Mouse (Mus musculus) midbrain, embryonic 10.5 days (tissue): ENCODE measurements around the gene Acer2. TPM values are rescaled to one million over a fixed set of nuclear protein-coding genes. Genes with fewer than 3 reads are reported as not detected.
A peak's percentile ranks its signal among the peaks of the same experiment; 100 is the strongest.

Experiments used
- DNase-seq: peaks from one replicate; pipeline ENCODE4 v3.0.0-alpha.2; 2017; ENCODE audit warnings: low spot score
- H3K27ac ChIP-seq: fragments of 300-500 bp; sonication (generic); replicated peaks from 2 replicates; pipeline ENCODE4 v1.5.1; 2016; ENCODE audit warnings: mild to moderate bottlenecking
- H3K27me3 ChIP-seq: fragments of 300-500 bp; sonication (generic); 2 replicates; pipeline ENCODE4 v1.6.1; 2016; ENCODE audit warnings: low read depth, mild to moderate bottlenecking; ENCODE audit not compliant: poor library complexity, severe bottlenecking
- H3K36me3 ChIP-seq: fragments of 300-500 bp; sonication (generic); 2 replicates; pipeline ENCODE4 v1.6.1; 2016; ENCODE audit warnings: mild to moderate bottlenecking, moderate library complexity
- H3K4me1 ChIP-seq: fragments of 300-500 bp; sonication (generic); 2 replicates; pipeline ENCODE4 v1.6.1; 2016
- H3K4me3 ChIP-seq: fragments of 300-500 bp; sonication (generic); 2 replicates; pipeline ENCODE4 v1.5.1; 2016; ENCODE audit warnings: mild to moderate bottlenecking, moderate library complexity
- H3K9me3 ChIP-seq: fragments of 300-500 bp; sonication (generic); replicated peaks from 2 replicates; pipeline ENCODE4 v1.6.1; 2016; ENCODE audit warnings: mild to moderate bottlenecking
- WGBS: fragments of 180-500 bp; shearing (Covaris S2); methylation state at CpG from one replicate; pipeline ENCODE4 v1.1.7; 2016; 5-methylcytosine and 5-hydroxymethylcytosine counted together
- polyA plus RNA-seq: library from polyadenylated mRNA; unstranded; fragments of >200 nt; fragmentation: Nextera tagmentation; extraction: Ambion mirVana; gene quantifications from 2 replicates; pipeline ENCODE4 v1.2.1, GENCODE M21; 2016

Acer2 gene
- polyA plus RNA-seq, 1 experiment from 2014 or later: 5.3 TPM

GRCm38 (mm10) chr4:86936706-86937105 is 62.5 kb downstream of the Acer2 start:
- Histone ChIP-seq H3K4me3 (no peak overlapping the region), H3K9me3 (no peaks in the 10 kb centered on the region), H3K27me3 (no peaks in the 10 kb centered on the region), H3K36me3 (no peaks in the 10 kb centered on the region), H3K27ac (no peak overlapping the region), H3K4me1 (no peaks in the 10 kb centered on the region)
- DNase-seq: no peak
- 72% methylated on average over 3 of the region's 3 CpGs for WGBS

GRCm38 (mm10) chr4:86942656-86943055 is 68.5 kb downstream of the Acer2 start:
- no peaks in the 10 kb centered on the region for H3K4me1 ChIP-seq
- no peak for DNase-seq
- no peak overlapping the region for H3K4me3 ChIP-seq
- no peak overlapping the region for H3K27ac ChIP-seq
- no peaks in the 10 kb centered on the region for H3K36me3 ChIP-seq
- H3K9me3 ChIP-seq: no peaks in the 10 kb centered on the region
- no peaks in the 10 kb centered on the region for H3K27me3 ChIP-seq
- 84% methylated on average over 6 of the region's 6 CpGs for WGBS

DNA sequence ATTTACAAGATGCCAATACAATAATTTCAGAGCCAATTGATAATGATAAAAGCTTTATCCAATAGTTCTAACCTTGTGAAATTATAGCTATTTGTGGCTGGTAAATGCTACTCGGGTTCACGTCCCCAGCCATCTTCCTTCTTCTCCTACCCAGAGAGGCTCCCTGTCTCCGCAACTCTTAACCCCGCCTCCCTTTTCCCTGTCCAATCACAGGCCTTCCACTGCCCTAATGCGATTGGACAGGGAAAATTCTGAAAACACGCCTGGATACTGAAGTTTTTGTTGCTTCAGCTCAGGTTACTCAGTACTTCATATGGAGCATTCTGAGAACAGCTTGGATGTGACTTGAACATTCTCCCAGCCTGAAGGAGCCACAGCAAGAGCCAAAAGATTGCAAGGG is 69.1 kb downstream of the Acer2 start:
- no peaks in the 10 kb centered on the region for H3K9me3 ChIP-seq
- 48% methylated on average over 6 of the region's 6 CpGs for WGBS
- H3K4me1 ChIP-seq: no peaks in the 10 kb centered on the region
- H3K36me3 ChIP-seq: no peaks in the 10 kb centered on the region
- no peak overlapping the region for H3K27ac ChIP-seq
- no peak for DNase-seq
- H3K4me3 ChIP-seq: no peak overlapping the region
- H3K27me3 ChIP-seq: no peaks in the 10 kb centered on the region

DNA sequence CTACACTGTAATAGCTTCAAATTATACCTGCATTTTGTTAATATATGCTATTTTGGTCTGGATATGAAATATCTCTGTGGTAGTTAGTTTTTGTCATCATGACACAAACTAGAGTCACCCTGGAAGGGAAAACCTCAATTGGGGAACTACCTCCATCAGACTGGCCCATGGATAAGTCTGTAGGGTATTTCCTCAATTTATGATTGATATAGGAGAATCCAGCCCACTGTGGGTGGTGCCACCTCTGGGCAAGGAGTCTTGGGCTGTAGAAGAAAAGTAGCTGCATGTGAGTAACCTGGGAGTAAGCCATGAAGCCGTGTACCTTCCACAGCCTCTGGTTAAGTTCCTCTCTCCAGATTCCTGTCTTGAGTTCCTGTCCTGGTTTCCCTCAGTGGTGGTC is 74.6 kb downstream of the Acer2 start:
- Histone ChIP-seq H3K27ac (no peak overlapping the region), H3K36me3 (no peaks in the 10 kb centered on the region), H3K27me3 (no peaks in the 10 kb centered on the region), H3K9me3 (no peaks in the 10 kb centered on the region), H3K4me3 (no peak overlapping the region), H3K4me1 (0 out of 2 replicates have a peak, but pooled peaks cover 4% of the 10 kb centered on the region)
- 100% methylated on average over 1 of the region's 1 CpGs for WGBS
- DNase-seq: no peak

- DNase-seq: no peak
- Histone ChIP-seq H3K4me1 (peaks cover 10% of the 10 kb centered on the region), H3K36me3 (no peaks in the 10 kb centered on the region), H3K4me3 (no peak overlapping the region), H3K9me3 (no peaks in the 10 kb centered on the region), H3K27me3 (no peaks in the 10 kb centered on the region), H3K27ac (no peak overlapping the region)
- 60% methylated on average over 5 of the region's 5 CpGs for WGBS
Measured at GRCm38 (mm10) chr4:86953519-86953918, 79.3 kb downstream of the Acer2 start.

- H3K27ac ChIP-seq: no peak overlapping the region
- no peaks in the 10 kb centered on the region for H3K27me3 ChIP-seq
- H3K4me1 ChIP-seq: peaks cover 10% of the 10 kb centered on the region
- no peaks in the 10 kb centered on the region for H3K9me3 ChIP-seq
- no peak overlapping the region for H3K4me3 ChIP-seq
- DNase-seq: no peak
- WGBS: 86% methylated on average over 4 of the region's 4 CpGs
- no peaks in the 10 kb centered on the region for H3K36me3 ChIP-seq
Measured at GRCm38 (mm10) chr4:86955448-86955847, 81.3 kb downstream of the Acer2 start.

GRCm38 (mm10) chr4:86957576-86958411 is 83.6 kb downstream of the Acer2 start:
- Histone ChIP-seq H3K4me1 (peaks cover 10% of the 10 kb centered on the region), H3K9me3 (no peaks in the 10 kb centered on the region), H3K36me3 (no peaks in the 10 kb centered on the region), H3K4me3 (no peak overlapping the region), H3K27ac (no peak overlapping the region), H3K27me3 (no peaks in the 10 kb centered on the region)
- DNase-seq: peak; percentile 65
- 44% methylated on average over 14 of the region's 14 CpGs for WGBS

GRCm38 (mm10) chr4:86977272-86977671 is 103.1 kb downstream of the Acer2 start:
- no peaks in the 10 kb centered on the region for H3K27me3 ChIP-seq
- DNase-seq: no peak
- H3K27ac ChIP-seq: no peak overlapping the region
- no peaks in the 10 kb centered on the region for H3K4me1 ChIP-seq
- peaks cover 7% of the 10 kb centered on the region for H3K9me3 ChIP-seq
- 86% methylated on average over 5 of the region's 5 CpGs for WGBS
- no peak overlapping the region for H3K4me3 ChIP-seq
- H3K36me3 ChIP-seq: no peaks in the 10 kb centered on the region

Other genes starting within 250 kb of the Acer2 start
- 76.2 and 79.3 TPM in 2 replicates for gene Plin2, start 204.3 kb upstream of the Acer2 start, polyA plus RNA-seq
- gene Dennd4c, start 125.8 kb upstream of the Acer2 start, polyA plus RNA-seq: 4.2 and 5.1 TPM in 2 replicates
- 583 and 651 TPM in 2 replicates for gene Rps6, start 17.0 kb upstream of the Acer2 start, polyA plus RNA-seq